Mouse (Mus musculus): Measurements from ENCODE around the gene AI467606. TPM values are rescaled to one million over a fixed set of nuclear protein-coding genes. Genes with fewer than 3 reads are reported as not detected.
A peak's percentile ranks its signal among the peaks of the same experiment; 100 is the strongest.

Gene AI467606
- polyA plus RNA-seq, 1 experiment = 45.0 TPM

DNA sequence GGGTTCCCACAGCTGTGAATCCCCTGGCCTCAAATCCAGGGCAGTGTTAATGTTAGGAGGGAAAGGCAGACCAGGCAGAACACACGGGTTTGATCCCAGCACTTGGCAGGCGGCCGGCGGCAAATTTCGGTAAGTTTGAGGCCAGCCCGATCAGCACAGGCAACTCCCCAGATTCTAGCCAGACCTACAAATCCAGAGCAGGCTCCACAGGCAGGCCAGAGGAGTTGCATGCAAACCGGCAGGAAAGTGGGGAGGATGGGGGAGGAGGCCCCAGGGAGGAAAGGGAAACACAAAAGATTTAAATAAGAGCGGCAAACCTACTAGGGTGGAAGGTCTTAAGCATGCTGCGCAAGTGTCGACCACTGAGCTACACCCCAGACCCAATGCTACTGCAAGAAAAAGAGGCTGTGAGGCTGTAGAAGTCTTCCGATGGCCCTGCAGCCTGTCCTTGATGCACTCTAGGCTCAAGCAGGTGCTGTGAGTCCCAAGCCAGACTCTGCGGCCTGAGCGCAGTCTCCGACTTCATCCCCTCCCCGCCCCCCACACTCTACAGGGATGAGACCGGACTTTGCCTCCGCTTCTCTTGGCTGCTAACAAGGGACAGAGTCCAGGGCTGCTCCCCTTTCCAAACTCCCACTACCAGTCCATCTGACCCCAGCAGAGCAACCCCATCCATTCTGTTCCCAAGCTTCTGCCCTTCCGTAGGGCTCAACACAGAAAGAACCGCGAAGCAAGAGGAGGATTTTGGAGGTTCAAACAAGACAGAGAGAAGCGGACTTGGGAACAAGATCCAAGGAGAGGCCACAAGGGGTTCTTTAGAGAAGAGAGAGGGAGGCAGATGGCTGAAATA is 30.1 kb downstream of the AI467606 start:
- H3K79me2 ChIP-seq (ENCODE audit: control insufficient read depth, insufficient read depth) = no peaks in the 10 kb centered on the region
- no peak overlapping the region for H3K4me3 ChIP-seq
- no peak for TF ChIP-seq POLR2A (IDR thresholded peaks at IDR 0.05; ENCODE audit: insufficient read length, low read depth)
- no peak for TF ChIP-seq MYOG (IDR thresholded peaks at IDR 0.05; ENCODE audit: control insufficient read depth in 1 of 3, insufficient read depth in 1 of 3, insufficient read length in 2 of 3, low read depth in 2 of 3)
- no peak for TF ChIP-seq E2F4 (IDR thresholded peaks at IDR 0.05; ENCODE audit: insufficient read depth)
- no peak for TF ChIP-seq MAX (IDR thresholded peaks at IDR 0.05; ENCODE audit: low read depth)
- no peaks in the 10 kb centered on the region for H3K27me3 ChIP-seq (ENCODE audit: control insufficient read depth, insufficient read depth, insufficient read length)
- no peaks in the 10 kb centered on the region for H3K36me3 ChIP-seq (ENCODE audit: control insufficient read depth, insufficient read depth)
- no peak overlapping the region for H3ac ChIP-seq (ENCODE audit: control insufficient read depth, insufficient read length)
- H3K4me2 ChIP-seq (ENCODE audit: low read depth) = no peak overlapping the region

DNA sequence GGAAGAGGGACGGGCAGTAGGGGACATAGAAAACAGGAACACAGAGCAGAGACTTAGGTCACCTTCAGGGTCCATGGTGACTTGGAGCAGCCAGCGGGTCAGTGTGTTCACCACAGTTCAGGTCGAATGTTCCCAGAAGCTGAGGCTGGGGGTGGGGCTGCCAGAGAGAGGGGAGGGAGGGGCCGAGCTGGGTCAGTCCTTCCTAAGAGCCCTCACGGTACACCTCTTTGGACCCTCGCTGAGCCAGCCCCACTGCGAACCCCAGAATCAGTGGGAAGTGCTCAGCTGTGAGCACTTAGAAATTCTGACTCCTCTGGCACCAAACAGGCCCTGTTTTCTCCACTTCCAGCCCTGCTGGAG is 30.7 kb downstream of the AI467606 start, which contains the start of gene Qprt:
Qprt (minus strand) TSS at position 316 of the 360 bp plus-strand sequence.
- no peak for TF ChIP-seq USF1 (IDR thresholded peaks at IDR 0.05; ENCODE audit: low read depth)
- TF ChIP-seq SRF (IDR thresholded peaks at IDR 0.05; ENCODE audit: control insufficient read depth, insufficient read length, low read depth) = no peak
- no peak for TF ChIP-seq MAX (IDR thresholded peaks at IDR 0.05; ENCODE audit: low read depth)
- TF ChIP-seq POLR2A (IDR thresholded peaks at IDR 0.05; ENCODE audit: insufficient read length, low read depth) = no peak
- Histone ChIP-seq H3K4me2 (ENCODE audit: low read depth) (no peak within 1 kb of the TSS), H3K27me3 (ENCODE audit: control insufficient read depth, insufficient read depth, insufficient read length) (no peaks in the 10 kb centered on the region), H3K36me3 (ENCODE audit: control insufficient read depth, insufficient read depth) (no peaks in the 10 kb centered on the region), H3ac (ENCODE audit: control insufficient read depth, insufficient read length) (no peak within 1 kb of the TSS), H3K79me2 (ENCODE audit: control insufficient read depth, insufficient read depth) (no peaks in the 10 kb centered on the region), H3K4me3 (no peak within 1 kb of the TSS)

DNA sequence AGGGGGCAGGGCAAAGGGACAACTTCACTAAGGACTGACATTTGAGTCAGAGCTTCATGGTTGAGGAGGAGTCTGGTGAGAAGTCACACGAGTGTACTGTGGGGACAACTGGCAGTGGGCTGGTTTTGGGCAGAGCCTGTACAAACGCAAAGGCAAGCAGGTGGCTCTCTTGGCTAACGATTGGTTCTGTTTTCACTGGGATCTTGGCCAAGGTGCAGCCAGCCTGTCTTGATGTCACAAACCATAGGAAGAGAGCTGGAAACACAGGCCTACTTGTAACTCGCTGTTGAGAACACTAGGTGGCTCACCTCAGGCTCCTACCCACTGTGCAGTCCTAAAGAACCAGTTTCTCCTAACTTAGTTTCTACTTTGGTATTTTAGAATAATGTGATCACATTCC is 38.5 kb downstream of the AI467606 start:
- H3K36me3 ChIP-seq (ENCODE audit: control insufficient read depth, insufficient read depth) = no peaks in the 10 kb centered on the region
- no peak overlapping the region for H3ac ChIP-seq (ENCODE audit: control insufficient read depth, insufficient read length)
- no peak for TF ChIP-seq TCF12 (IDR thresholded peaks at IDR 0.05; ENCODE audit: insufficient read depth, poor library complexity, severe bottlenecking)
- peak in 2 of 3 experiments; percentile 32 to 56 for TF ChIP-seq MYOD1 (IDR thresholded peaks at IDR 0.05; ENCODE audit: control insufficient read depth in 1 of 3, insufficient read length in 2 of 3, low read depth in 2 of 3)
- peak in 1 of 3 experiments; percentile 73 for TF ChIP-seq MYOG (IDR thresholded peaks at IDR 0.05; ENCODE audit: control insufficient read depth in 1 of 3, insufficient read depth in 1 of 3, insufficient read length in 2 of 3, low read depth in 2 of 3)
- no peaks in the 10 kb centered on the region for H3K79me2 ChIP-seq (ENCODE audit: control insufficient read depth, insufficient read depth)
- no peak overlapping the region for H3K4me3 ChIP-seq
- no peaks in the 10 kb centered on the region for H3K27me3 ChIP-seq (ENCODE audit: control insufficient read depth, insufficient read depth, insufficient read length)
- no peak overlapping the region for H3K4me2 ChIP-seq (ENCODE audit: low read depth)

DNA sequence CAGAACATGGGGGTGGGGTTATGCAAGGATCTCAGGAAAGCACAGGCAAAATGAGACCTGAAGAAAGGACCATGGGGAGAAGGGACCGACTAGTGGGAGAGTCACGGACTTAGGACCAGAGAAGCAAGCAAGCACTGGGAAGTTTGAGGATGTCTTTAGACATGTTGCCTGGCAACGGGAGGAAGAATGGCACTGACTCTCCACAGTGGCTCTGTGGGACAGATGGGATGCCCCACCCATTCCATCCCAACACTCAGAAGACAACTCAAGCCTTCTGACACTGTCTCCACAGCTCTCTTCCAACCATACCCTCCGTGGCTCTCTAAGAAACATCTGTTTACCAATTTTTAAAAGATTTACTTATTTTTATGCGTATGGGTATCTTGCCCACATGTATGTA is 42.0 kb downstream of the AI467606 start:
- no peaks in the 10 kb centered on the region for H3K27me3 ChIP-seq (ENCODE audit: control insufficient read depth, insufficient read depth, insufficient read length)
- H3K4me2 ChIP-seq (ENCODE audit: low read depth) = no peak overlapping the region
- H3K36me3 ChIP-seq (ENCODE audit: control insufficient read depth, insufficient read depth) = no peaks in the 10 kb centered on the region
- no peak overlapping the region for H3ac ChIP-seq (ENCODE audit: control insufficient read depth, insufficient read length)
- TF ChIP-seq REST (IDR thresholded peaks at IDR 0.05; ENCODE audit: insufficient read depth, insufficient read length) (no peak), MAX (IDR thresholded peaks at IDR 0.05; ENCODE audit: low read depth) (no peak), CEBPB (IDR thresholded peaks at IDR 0.05; ENCODE audit: insufficient read depth, poor library complexity, severe bottlenecking) (no peak), TCF3 (IDR thresholded peaks at IDR 0.05; ENCODE audit: insufficient read length, low read depth) (no peak), TCF12 (IDR thresholded peaks at IDR 0.05; ENCODE audit: insufficient read depth, poor library complexity, severe bottlenecking) (no peak), POLR2A (IDR thresholded peaks at IDR 0.05; ENCODE audit: insufficient read length, low read depth) (no peak), POLR2AphosphoS2 (IDR thresholded peaks at IDR 0.05; ENCODE audit: insufficient read length, low read depth) (no peak), E2F4 (IDR thresholded peaks at IDR 0.05; ENCODE audit: insufficient read depth) (no peak), MYOG (IDR thresholded peaks at IDR 0.05; ENCODE audit: control insufficient read depth in 1 of 3, insufficient read depth in 1 of 3, insufficient read length in 2 of 3, low read depth in 2 of 3) (no peak), SRF (IDR thresholded peaks at IDR 0.05; ENCODE audit: control insufficient read depth, insufficient read length, low read depth) (no peak), USF1 (IDR thresholded peaks at IDR 0.05; ENCODE audit: low read depth) (no peak), MYOD1 (IDR thresholded peaks at IDR 0.05; ENCODE audit: control insufficient read depth in 1 of 3, insufficient read length in 2 of 3, low read depth in 2 of 3) (no peak)
- no peaks in the 10 kb centered on the region for H3K79me2 ChIP-seq (ENCODE audit: control insufficient read depth, insufficient read depth)
- no peak overlapping the region for H3K4me3 ChIP-seq

DNA sequence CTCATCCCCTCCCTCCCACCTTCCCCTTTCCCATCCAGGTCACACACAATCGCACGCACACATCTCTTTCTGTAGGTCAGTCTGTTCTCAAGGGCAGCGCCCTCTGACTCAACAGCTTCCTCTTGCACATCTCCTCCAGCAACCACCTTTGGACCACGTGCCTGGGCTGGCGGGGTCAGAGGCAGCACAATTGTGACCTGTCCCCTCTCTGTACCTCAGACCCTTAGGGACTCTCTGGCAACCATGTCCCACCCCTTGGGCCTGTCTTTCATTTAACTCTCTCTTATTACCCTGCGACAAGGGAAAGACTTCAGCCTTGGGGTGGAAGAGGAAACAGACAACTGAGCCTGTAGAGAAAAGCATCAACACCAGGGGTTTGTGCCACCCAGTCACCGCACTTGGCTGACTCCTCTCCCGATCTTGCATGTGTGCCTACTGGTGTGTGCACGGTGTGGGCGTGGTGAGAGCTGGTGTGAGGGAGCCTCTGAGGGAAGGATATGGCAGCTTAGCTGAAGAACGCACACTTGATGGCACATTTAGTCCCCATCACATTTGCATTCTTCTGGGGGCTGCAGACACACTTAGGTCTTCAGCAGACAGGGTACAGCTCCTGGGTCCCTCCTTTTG is 43.8 kb downstream of the AI467606 start:
- H3K27me3 ChIP-seq (ENCODE audit: control insufficient read depth, insufficient read depth, insufficient read length) = no peaks in the 10 kb centered on the region
- H3K36me3 ChIP-seq (ENCODE audit: control insufficient read depth, insufficient read depth) = no peaks in the 10 kb centered on the region
- H3ac ChIP-seq (ENCODE audit: control insufficient read depth, insufficient read length) = no peak overlapping the region
- no peaks in the 10 kb centered on the region for H3K79me2 ChIP-seq (ENCODE audit: control insufficient read depth, insufficient read depth)
- H3K4me2 ChIP-seq (ENCODE audit: low read depth) = no peak overlapping the region
- H3K4me3 ChIP-seq = no peak overlapping the region
- TF ChIP-seq TCF3 (IDR thresholded peaks at IDR 0.05; ENCODE audit: insufficient read length, low read depth) = no peak
- no peak for TF ChIP-seq POLR2A (IDR thresholded peaks at IDR 0.05; ENCODE audit: insufficient read length, low read depth)
- no peak for TF ChIP-seq E2F4 (IDR thresholded peaks at IDR 0.05; ENCODE audit: insufficient read depth)
- TF ChIP-seq REST (IDR thresholded peaks at IDR 0.05; ENCODE audit: insufficient read depth, insufficient read length) = no peak
- TF ChIP-seq TCF12 (IDR thresholded peaks at IDR 0.05; ENCODE audit: insufficient read depth, poor library complexity, severe bottlenecking) = no peak
- TF ChIP-seq POLR2AphosphoS2 (IDR thresholded peaks at IDR 0.05; ENCODE audit: insufficient read length, low read depth) = no peak
- no peak for TF ChIP-seq CEBPB (IDR thresholded peaks at IDR 0.05; ENCODE audit: insufficient read depth, poor library complexity, severe bottlenecking)
- no peak for TF ChIP-seq SRF (IDR thresholded peaks at IDR 0.05; ENCODE audit: control insufficient read depth, insufficient read length, low read depth)
- no peak for TF ChIP-seq MAX (IDR thresholded peaks at IDR 0.05; ENCODE audit: low read depth)
- TF ChIP-seq MYOD1 (IDR thresholded peaks at IDR 0.05; ENCODE audit: control insufficient read depth in 1 of 3, insufficient read length in 2 of 3, low read depth in 2 of 3) = no peak
- TF ChIP-seq USF1 (IDR thresholded peaks at IDR 0.05; ENCODE audit: low read depth) = no peak

Measured in myocyte (in vitro differentiated cells).